Mouse (Mus musculus) gastrocnemius, postnatal 14 days (tissue): ENCODE data around the gene March9. TPM values are rescaled to one million over a fixed set of nuclear protein-coding genes. Genes with fewer than 3 reads are reported as not detected.

ENCODE experiments used
- DNase-seq: peaks from one replicate; pipeline ENCODE4 v3.0.0; 2021; ENCODE audit warnings: mixed read lengths
- intact Hi-C: fragments of 180-260 bp; cut with DNase I; formaldehyde crosslinking; loops from one replicate; pipeline ENCODE4 v1.15.1; 2025; ENCODE audit warnings: low total_unique reads
- total RNA-seq, 2 experiments: library from RNA; stranded (reverse); gene quantifications; 2 replicates each; pipeline ENCODE4 v1.2.3; 2021

March9 gene
- total RNA-seq, 2 experiments from 2014 or later, result 0.82 to 1.2 TPM

DNA sequence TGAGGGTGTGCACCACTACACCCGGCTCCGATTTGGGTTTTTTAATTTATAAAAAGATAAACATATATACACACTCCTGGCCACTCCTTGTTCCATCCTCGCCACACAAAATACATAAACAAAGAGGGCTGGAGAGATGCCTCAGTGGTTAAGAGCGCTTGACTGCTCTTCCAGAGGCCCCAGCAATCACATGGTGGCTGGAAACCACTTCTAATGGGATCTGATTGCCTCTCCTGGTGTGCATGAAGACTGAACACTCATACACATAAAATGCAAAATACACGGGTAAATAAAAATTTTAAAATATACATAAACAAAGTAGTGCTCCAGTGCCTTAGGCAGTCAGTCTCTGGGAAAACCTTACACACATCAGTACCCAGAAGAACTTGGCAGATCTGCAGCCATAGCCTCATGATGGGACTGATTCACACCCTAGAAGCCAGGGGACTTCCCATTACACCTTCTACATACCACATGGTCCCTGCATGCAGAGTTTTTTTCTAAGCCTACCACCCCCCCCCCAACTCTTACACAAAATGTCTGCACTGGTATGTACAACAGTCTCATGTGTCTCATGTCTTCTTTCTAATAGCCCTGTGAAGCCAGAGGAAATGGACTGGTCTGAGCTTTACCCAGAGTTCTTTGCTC lies 17.4 kb downstream of the March9 start:
- intact Hi-C loops, result no loop called here
- DNase-seq, result no peak

- peak; percentile 87 for DNase-seq
- intact Hi-C loops, result no loop called here
These were observed 18.1 kb downstream of the March9 start for GRCm38 (mm10) chr10:127041774-127042338.

- peak; percentile 38 for DNase-seq
- intact Hi-C loops, result no loop called here
These were observed 18.7 kb downstream of the March9 start, which contains the start of the genes Mettl1 and Eef1akmt3 for GRCm38 (mm10) chr10:127041274-127041766. Mettl1 (plus strand) TSS chr10:127041414. Eef1akmt3 (minus strand) TSS chr10:127041513.

DNA sequence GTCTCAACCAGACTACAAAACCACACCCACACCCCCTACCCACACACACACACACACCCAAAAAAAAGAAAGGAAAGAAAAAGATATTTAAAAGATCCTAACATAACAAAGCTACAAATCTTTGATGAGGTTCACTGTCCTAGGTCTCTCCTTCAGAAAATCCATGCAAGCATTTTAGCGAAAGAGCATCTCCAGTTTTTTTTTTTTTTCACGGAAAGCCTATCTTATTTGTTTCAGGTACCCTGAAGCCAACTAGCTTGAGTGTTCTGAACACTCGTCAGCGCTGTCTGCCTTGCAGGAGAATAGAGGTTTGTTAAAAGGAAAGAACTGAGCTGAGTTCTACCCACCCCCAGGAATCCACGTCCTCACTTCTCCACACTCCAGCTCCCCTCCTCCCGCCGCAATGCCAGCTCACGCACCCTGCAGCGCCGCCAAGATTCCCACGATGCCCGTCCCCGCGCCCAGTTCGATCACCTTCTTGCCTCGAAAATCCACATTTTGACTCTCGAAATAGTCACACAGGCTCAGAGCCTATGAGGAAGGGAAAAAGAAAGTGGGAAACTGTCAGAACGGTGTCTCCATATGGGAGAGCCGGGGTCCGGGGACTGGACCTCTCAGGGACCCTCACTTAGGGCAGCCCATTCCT lies 19.3 kb downstream of the March9 start:
- intact Hi-C loops, result no loop called here
- DNase-seq, result no peak

- DNase-seq, result no peak
- intact Hi-C loops, result no loop called here
These were observed 22.3 kb downstream of the March9 start for GRCm38 (mm10) chr10:127037641-127038040.

- intact Hi-C loops, result no loop called here
- DNase-seq, result no peak
These were observed 23.7 kb downstream of the March9 start for GRCm38 (mm10) chr10:127036273-127036672.

DNA sequence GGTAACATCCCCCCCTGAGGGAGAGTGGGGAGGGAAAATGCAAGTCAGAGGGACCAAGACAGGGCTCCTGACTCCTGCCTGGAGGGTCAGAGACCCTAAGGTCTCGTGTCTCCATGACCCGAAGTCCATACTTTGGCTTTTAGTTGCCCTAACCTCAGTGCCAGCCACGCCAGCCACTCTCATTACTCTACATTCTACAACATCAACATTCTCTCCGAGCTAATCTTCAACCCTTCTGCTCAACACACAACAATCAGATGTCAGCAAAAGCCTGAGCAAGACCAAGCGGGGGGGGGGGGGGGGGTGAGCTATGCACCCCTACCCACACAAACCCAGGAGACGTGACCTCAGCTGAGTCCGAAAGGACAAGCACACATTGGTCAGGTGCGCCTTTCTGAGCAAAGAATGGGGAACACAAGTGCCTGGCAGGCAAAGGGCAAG lies 26.7 kb downstream of the March9 start:
- no peak for DNase-seq
- intact Hi-C loops, result loop anchor here (2.0 kb wide), 1 partner anchor 117 kb away; no protein-coding TSS in a partner anchor

GRCm38 (mm10) chr10:127030336-127031296 lies 29.4 kb downstream of the March9 start, which contains the start of gene Tsfm:
Tsfm (minus strand) TSS chr10:127030840.
- intact Hi-C loops, result no loop called here
- DNase-seq, result peak; percentile 94

DNA sequence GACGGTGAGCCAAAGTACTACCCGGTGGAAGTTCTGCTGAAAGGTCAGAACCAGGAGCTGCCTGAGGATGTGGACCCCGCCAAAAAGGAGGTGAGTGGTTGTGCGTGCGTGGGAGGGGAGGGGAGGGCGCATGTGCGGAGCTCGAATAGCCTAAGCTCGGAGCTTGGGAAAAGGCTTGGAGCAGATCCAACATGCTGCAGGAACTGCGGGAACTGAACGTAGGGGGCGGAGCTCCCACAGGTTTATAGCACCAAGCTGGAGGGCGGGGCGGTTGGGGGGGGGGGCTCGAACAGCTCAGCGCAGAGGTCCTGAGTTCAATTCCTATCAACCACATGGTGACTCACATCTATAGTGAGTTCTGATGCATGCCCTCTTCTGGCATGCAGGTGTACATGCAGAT lies 41.6 kb downstream of the March9 start:
- DNase-seq, result no peak
- intact Hi-C loops, result no loop called here

- intact Hi-C loops, result no loop called here
- DNase-seq, result no peak
These were observed 42.9 kb downstream of the March9 start for GRCm38 (mm10) chr10:127017071-127017470.

DNA sequence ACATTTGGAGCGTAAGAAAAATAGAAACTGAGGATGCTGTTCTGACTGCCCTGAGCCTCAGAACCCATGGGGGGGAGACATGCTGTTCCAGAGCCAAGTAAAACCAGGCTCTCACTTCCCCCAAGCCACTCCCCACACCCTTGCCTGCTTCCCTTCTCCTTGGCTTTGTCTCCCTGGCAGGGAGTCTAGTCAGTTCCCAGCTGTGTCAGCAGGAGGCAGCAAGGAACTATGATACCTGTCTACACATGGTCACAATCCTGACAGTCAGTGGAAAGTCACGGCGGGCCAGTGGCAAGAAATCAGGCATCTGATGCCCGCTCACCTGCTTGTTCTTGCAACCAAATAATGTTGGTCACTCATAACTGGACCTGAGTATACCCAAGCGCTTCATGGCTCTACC lies 43.5 kb downstream of the March9 start:
- DNase-seq, result no peak
- intact Hi-C loops, result no loop called here

Other genes with a start within 250 kb of the March9 start
- gene Atp23, start 158.8 kb downstream of the March9 start, total RNA-seq, result 1 to 10 TPM; 1.6 to 2.9 TPM
- 100 to 1,000 TPM in 1 of 2 experiments, 10 to 100 TPM in 1; 98.5 to 102 TPM for gene Ctdsp2, start 81.5 kb downstream of the March9 start, total RNA-seq
- gene Avil, start 59.5 kb downstream of the March9 start, total RNA-seq, result under 1 TPM; 0.51 to 0.64 TPM
- 10 to 100 TPM; 24.8 to 27.9 TPM for gene Tsfm, start 29.3 kb downstream of the March9 start, total RNA-seq
- gene Mettl1, start 18.8 kb downstream of the March9 start, total RNA-seq, result 10 to 100 TPM; 11.1 to 14.8 TPM
- gene Eef1akmt3, start 18.7 kb downstream of the March9 start, total RNA-seq, result under 1 TPM; 0.27 to 0.43 TPM
- gene Cyp27b1, start 11.9 kb downstream of the March9 start, total RNA-seq, result under 1 TPM; 0.10 to 0.16 TPM
- gene Cdk4, start 3.4 kb upstream of the March9 start, total RNA-seq, result 10 to 100 TPM; 62.5 to 84.0 TPM
- 10 to 100 TPM; 26.5 to 31.6 TPM for gene Tspan31, start 10.1 kb upstream of the March9 start, total RNA-seq
- gene Agap2, start 15.1 kb upstream of the March9 start, total RNA-seq, result 1 to 10 TPM; 3.4 to 6.7 TPM
- gene Os9, start 60.9 kb upstream of the March9 start, total RNA-seq, result 10 to 100 TPM; 20.3 to 23.5 TPM
- gene B4galnt1, start 105.0 kb upstream of the March9 start, total RNA-seq, result 1 to 10 TPM; 1.5 to 1.9 TPM
- gene Slc26a10, start 120.5 kb upstream of the March9 start, total RNA-seq, result 1 to 10 TPM; 3.7 to 7.6 TPM
- 10 to 100 TPM; 13.9 to 14.4 TPM for gene Arhgef25, start 129.9 kb upstream of the March9 start, total RNA-seq
- 10 to 100 TPM; 22.2 to 24.8 TPM for gene Dtx3, start 135.5 kb upstream of the March9 start, total RNA-seq
- 1 to 10 TPM; 6.3 to 7.6 TPM for gene Pip4k2c, start 151.4 kb upstream of the March9 start, total RNA-seq
- gene Kif5a, start 203.2 kb upstream of the March9 start, total RNA-seq, result under 1 TPM; 0.45 to 0.53 TPM
- 100 to 1,000 TPM in 1 of 2 experiments, 10 to 100 TPM in 1; 99.8 to 103 TPM for gene Dctn2, start 206.2 kb upstream of the March9 start, total RNA-seq
- 10 to 100 TPM; 16.1 to 17.1 TPM for gene Mbd6, start 228.8 kb upstream of the March9 start, total RNA-seq